Mouse (Mus musculus) spleen, postnatal 4 days (tissue): ENCODE data around the gene Bub1b.

Source experiments
- DNase-seq, 2 experiments: peaks; one replicate each; pipeline ENCODE4 v3.0.0; 2022; ENCODE audit warnings: low spot score in 2 of 2

Gene Bub1b

DNA sequence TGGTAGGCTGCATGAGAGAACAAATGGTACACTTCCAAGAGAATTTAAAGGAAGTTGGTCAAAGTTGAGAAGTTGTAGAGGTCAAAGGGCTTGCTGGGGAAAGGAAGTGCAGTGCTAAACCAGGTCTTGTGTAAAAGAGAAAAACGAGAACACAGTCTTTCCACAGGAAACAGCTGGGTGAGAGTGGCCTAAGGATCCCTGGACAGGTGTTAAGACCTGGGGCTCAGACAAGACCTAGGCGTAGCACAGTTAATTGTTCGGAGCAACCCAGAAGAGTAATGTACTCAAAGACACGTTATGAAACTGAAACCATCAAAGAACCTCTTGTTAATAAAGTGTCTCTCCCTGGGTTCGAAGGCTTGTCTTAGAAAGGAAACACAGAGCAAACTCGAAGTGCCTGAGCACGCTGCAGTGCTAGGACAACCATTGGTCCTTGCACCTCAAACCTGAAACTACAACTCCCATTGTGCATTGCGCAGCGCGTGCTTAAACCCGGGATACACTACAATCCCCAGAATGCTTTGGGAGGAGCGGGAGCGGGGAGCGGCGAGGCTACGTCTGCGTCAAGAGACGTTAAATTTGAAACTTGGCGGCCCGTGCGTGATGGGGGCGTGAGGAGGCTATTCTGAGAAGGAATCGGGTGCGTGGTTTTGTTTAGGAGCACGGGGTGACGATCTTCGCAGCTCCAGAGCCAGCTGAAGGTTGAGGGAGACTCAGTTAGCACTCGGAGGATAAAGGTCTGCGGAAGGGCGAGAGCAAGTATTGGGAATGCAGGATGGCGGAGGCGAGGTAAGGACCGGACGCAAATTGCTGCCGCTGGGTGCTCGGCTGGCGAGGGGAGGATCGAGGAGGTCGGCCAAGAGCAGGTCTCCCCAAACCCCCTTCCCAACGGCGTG, at the start of gene Bub1b:
TSS of gene Bub1b (plus strand) at position 539 of the 896 bp plus-strand sequence.
- DNase-seq = peak; percentile 90 to 93

DNA sequence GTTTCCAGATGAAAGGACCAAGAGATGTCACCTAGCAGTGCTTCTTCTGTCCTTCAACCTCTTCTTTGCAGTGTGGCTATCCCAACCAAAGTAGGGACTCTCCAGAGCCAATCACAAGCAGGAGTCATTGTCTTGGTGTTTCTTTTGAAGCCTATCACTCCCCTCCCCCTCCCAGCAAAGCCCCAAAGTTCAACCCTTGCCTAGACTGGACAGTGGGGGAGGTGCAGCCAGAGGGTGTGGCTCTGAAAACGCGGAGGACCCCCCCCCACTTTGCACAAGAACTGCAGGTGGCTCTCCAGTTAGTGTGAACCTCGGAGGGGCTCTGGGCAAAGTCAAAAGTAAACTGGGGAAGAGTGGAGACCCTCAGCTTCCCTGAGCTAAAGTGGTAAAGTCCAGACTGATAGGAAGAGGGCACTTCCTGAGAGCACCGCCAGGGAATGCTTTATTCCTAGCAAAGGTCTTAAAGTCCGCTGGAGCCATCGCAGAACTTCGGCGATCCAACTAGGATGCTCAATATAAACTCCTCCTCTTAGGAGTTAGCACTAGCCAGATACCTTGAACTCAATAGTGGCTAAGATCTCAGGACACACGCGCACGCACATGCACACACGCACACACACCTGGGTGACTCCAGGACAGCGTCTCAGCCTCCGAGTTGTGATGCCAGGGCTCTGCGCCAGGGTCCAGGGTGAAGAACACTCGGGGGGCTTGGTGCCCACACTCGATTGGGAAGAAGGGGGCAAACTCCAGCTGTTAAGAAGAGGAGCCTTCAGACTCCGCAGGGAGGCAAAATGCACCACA, 49.4 kb upstream of the Bub1b start:
- DNase-seq = no peak

DNA sequence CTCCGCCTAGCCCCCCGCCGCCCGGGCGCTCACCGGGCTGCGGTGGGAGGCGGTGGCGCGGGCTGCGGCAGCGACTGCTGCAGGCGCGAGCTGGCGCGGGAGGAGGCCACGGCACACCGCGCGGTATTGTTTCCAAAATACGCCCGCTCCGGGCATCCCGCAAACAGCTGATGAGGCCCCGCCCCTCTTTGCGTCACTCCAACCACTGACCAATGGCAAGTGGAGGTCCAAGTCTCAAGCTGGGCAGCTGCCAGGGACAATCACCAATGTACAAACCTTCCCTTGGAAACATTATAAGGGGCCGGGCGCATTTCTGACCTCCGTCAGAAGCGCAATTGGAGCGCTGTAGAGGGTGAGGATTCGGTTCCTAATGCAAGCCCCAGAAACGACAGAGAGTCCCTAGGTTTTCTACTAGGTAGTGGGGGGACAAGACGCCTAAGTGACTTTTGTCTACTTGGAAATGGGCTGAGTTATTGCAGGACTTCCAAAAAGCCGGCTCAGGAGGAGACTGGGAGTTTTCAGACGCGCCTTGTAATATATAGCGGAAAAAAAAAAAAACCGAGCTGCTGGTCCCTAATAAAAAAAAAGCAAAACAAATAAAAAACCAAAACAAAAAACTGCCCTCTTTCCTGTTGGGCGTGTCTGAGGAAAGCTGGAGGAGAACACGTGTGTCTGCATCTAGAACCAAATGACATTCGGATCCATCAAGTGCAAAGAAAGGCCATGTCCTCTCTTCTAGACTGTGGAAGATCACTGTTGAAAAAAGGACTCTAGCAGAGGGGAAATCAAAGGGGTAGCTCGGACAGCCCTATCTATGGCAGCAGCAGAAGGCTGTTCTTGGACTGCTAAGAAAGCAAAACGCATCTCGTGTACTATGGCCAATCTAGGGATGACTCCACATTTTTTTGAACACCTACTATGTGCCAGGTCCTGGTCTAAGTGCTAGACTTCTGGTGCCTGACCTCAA, 48.2 kb upstream of the Bub1b start, which contains the start of gene Bmf:
TSS of gene Bmf (minus strand) at position 181 of the 967 bp plus-strand sequence.
- DNase-seq = peak; percentile 90 to 91

DNA sequence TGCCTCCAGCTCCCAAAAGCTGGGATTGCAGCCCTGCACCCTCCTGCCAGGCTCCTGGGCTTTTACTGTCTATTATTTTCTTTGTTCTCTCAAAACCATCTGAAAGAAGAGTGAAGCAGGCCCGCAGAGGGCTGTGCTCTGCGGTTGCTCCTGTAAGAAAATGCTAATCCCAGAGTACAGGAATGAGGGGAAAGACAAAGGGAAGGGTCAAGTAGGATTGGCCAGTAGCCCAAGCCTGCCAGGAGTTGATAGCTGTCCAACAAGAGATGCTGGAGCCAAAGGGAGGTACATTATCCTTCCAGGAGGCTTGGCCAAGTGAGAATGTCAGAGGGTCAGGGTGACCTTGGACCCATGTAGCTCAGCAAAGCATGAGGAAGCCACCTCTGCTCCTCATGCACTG, 46.4 kb upstream of the Bub1b start:
- no peak for DNase-seq

DNA sequence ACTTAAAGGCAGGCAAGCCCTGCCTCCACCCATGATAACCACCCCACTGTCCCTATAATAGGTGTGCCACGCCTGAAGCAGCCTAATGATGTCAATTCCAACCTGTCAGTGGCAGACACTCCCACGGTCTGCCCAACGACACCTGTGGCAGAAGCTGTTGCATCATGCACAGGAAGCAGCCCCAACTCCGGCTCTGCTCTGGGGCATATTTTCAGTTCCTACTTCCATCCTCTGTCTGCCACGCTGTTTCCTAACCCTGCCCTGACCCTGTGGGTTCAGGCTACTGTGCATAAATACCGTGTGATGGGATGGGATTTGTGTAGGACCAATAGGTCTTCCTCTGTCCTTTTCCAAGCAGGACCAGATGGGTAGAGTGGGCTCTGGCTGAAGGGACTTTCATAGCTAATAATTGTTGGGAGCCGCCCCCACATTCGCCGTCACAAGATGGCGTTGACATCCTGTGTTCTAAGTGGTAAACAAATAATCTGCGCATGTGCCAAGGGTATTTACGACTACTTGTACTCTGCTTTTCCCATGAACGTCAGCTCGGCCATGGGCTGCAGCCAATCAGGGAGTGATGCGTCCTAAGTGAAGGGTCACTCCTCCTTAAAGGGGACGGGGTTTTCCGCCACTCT, 43.5 kb upstream of the Bub1b start:
- DNase-seq = peak; percentile 63 to 79

DNA sequence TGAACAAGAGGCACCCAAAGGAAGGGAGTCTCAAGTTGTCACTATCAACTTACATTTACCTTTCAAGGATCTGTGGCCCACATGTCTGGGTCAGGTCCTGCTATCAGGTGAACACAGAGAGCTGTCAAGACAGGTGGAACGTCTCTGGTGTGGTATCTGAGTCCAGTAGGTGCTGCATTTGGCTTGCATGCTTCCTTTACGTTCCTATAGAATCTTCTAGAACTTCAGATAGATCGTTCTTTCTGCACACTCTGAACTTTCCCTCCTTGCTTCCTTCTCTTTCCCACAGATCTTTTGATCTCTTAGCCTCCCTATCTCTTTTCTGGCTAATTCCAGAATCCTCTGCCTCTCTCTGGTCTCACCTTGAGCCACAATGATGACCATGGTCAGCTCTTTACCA, 39.6 kb upstream of the Bub1b start:
- no peak for DNase-seq

DNA sequence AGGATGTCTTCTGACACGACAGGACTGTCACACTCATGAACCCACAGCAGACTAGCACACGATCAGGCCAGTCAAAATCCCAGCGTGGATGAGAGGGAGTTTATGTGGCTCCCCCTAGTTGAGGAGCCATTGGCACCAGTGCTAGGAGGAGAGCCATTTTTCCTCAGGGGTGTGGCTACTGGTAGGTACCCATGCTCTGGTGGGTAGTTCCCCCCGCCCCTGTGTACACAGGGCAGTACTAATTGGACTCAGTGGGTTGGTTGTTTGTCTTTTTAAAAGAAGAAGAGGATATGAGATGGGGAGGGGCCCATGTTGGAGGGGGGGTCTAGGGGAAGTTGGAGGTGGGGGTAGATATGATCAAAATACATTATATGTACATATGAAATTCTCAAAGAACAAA, 36.0 kb upstream of the Bub1b start:
- DNase-seq = no peak

DNA sequence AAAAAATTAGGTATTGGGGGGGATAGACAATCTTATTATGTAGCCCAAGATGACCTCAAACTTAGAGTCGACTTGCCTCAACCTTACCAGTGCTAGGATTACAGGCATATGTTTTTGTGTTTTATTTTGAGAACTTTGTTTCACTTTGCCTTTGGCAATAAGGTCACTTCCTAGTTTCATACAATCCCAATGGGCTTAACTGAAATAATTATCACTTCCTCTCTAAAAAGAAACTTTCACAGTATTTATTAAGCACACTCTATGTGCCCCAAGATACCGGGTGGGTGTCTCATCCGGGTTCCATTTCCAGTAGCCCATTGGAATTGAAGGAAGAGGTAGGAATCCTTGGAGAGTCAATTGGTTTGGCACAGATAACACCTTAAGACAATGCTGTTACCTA, 35.6 kb upstream of the Bub1b start:
- DNase-seq = no peak

DNA sequence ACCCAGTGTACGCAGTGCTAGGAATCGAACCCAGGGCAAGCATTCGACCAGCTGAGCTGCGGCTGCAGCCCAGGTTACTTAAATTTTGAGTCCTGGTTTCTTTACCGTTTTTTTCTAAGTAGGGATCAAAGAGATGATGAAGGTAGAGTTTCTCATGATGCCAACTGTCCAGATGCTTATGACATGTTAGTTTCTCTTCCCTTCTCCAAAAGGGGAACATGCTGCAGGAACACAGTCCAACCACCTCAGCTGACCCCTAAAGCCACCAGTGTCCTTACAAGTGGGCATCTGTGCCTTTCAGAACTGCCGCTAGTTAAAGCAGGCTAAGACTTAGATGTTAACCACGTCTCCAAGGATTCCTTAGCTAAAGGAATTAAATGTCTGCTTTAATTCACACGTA, 30.8 kb upstream of the Bub1b start:
- no peak for DNase-seq

DNA sequence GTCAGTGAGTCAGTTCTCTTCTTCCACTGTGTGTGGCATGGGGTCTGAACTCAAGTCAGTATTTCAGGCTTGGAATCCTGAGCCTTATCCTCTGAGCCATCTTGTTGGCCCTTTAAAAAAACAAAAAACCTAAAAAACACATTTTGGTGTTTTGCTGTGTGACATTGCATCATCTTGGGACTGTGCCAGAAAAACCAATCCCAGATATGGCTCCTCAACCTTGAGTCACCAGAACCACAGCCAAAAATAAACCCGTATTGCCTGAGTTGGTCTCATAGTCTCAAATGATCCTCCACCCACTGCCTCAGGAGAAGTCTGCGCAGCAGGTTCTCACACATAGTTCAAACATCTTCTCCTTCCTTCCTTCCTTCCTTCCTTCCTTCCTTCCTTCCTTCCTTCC, 27.1 kb upstream of the Bub1b start:
- no peak for DNase-seq

DNA sequence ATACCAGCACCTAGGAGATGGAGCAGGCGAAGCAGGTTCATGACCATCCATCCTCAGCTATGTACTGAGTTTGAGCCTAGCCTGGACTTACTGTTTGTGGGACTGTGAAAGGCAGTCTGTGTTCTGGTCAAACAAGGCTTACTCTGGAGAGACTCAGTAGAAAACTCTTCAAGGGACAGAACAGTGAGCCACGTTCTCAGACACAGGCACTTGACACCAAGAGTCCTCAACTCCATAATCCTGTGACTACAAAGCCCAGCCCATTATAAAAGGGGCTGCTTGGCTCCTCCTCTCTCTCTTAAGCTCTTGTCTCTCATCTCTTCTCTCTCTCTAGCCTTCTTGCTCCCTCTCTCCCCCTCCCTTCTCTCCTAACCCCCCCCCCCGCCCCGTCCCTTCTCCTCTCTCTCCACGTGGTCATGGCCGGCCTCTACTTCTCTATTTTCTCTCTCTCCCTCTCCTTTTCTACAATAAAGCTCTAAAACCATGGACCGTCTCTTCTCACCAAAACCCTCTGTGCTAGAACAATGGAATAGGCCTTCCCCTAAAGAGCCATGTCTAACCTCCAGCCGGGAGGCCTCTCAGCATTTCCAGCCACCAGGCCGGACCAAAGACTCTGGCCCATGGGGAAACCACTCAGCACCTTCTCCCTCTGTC, 25.7 kb upstream of the Bub1b start:
- DNase-seq = no peak

DNA sequence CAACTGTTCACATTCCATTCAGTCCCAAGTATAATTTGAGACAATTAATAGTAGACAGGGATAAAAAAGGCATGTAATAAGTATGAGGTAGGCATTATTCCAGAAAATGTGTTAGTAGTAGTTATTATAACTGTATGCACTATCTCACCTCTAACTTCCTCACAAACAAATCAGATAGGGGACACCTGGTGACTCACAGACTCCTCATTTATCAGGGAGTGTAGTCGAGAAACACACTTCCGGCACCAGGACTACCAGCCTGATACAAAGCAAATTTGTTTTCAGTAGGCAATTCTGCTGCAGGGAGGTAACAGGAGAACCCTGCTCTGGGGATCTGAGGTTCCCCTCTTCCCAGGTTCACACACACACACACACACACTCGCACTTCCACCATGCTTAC, 24.9 kb upstream of the Bub1b start:
- DNase-seq = no peak

DNA sequence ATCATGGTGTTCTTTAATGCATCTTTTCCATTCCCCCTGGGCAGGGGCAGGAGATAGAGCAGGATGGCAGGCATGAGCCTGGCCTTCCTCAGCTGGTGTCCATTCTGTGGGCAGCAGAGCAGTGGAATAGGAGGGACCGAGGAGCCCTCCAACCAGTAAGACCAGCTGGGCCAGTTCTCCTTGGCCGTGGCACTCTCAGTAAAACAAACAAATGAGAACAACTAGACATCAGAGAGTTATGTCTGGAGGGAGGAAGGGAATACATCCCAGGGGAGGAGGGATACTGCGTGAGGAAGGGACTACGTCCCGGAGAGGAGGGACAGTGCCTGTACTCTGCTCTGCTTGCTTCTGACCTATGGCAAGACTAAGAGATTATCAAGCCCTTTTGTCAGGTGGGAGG, 12.0 kb upstream of the Bub1b start:
- DNase-seq = no peak

DNA sequence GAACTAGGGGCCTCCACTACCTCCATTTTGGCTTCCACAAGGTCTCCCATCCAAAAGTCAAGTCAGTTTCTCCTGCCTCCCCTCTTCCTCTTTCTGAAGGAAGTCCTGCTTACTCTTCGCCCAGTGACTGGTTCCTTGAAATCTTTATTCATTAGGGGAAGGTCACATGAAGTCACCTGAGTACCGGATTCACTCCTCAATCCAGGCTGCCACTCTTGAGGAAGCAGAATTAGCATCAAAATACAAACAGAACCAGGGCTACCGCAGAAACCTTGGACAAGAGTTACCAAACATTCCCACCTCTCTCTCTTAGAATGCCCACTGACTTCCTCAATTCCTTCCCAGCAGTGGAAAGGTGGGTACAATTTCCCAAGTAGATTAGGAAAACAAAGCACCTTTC, 10.3 kb upstream of the Bub1b start:
- DNase-seq = no peak

DNA sequence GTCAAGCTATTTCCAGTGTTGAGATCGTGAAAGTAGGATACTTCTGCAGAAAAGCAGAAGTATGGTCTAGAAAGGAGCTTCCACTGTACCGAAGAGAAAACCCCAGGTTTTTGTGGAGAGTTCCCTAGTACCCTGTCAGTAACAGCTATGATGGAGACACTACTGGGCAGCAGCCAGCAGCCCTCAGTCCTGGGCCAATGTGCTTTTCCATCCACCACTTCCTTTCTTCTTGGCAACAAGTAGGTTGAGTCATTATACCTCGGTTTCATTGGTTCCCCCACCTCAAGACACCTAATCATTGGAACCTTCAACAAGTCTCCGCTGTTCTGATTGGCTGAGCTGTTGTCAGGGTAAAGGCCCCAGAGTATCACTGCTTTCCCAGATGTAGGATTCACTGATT, 6.9 kb upstream of the Bub1b start:
- DNase-seq = no peak

DNA sequence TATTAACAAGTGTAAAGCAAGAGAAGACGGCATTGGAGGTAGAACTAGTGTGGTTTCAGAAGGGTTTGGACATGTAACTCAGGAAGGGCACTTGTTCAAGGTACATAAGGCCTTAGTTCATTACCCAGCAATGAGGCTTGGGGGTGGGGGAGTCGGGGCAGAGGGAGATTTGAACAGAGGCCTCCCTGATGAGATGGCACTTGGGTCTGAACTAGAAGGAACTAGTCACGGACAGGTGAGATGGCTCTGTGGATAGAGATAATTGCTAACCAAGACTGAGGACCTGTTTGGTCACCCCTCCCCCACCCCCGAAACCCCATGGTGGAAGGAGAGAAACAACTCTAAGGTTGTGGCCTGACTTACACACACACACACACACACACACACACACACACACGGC, 1.1 kb downstream of the Bub1b start:
- DNase-seq = no peak

DNA sequence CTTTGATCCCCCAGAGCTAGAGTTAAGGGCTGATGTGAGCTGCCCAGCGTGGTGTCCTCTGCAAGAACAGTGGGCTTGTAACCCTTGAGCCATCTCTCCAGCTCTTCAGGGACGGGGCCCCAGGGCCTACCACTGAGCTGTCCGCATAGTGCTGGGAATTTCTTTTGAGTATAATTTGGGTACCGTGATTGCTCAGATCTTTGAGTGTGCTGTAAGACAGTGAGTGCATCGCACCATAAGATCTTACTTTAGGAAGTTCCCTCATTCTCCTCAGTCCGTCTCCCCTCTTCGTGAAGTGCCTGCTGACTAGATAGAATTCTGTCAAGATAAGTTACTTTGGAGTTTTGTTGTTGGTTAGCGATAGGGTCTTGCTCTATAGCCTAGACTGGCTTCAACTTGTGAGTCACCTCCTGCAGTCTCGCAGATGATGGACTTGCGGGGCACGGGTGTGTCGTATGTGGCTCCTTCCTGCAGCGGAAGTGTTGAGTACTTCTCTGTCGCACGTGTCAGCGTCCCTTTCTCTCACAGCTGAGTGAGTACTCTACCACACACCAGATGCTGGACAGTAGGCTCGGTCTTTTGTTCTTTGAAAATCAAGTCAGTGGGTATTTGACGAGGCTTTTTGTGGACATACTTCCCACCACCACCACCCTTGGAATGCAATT, 3.7 kb downstream of the Bub1b start:
- DNase-seq = no peak

DNA sequence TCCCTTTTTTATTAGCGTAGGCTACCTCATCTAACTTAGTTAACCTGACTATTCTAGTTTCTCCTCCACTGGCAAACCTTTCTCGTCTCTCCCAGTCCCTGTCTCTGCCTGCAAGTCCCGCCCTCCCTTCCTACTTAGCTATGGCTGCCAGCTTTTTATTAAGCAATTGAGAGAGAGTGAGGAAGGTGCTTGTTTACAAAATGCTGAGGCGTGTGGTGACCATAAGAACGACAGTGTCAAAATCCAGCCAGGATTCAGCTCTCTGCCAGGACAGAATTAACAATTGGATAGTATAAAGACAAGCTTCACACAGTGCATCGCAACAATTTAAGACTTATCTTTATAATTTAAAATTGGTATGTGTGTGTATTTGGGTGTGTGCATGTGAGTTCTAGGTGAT, 6.1 kb downstream of the Bub1b start:
- DNase-seq = no peak

DNA sequence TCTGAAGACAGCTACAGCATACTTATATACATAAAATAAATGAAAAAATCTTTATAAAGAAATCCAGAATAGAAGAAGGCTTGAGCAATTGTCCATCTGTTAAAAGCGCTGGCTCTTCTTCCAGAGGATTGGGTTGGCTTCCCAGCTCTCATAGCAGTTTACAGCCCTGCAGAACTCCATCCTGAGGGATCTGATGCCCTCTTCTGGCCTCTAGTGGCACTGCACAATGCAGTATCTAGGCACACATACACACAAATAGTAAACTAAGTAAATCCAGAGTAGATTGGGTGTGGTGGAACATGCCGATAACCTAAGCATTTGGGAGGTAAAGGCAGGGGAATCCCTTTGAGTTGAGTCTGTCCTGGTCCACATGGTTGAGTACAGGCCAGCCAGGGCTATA, 8.0 kb downstream of the Bub1b start:
- peak; percentile 55 to 77 for DNase-seq

DNA sequence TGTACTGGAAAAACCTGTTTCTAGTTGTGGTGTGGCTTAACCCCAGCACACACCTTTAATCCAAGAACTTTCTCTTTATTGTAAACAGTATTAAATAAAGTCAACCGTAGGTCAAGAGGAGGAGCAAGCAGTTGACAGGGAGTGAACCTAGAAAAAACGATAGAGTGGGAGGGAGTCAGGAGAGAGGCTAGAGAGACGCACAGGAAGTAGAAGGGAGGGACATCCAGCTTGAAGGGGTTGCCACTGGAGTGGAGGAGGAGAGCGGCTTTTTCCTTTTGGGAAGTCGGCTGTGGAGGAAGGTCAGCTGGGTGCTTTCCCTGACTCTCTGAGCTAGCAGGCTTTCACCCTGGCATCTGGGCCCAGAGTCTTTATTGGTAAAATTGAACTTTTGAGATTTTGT, 9.0 kb downstream of the Bub1b start:
- no peak for DNase-seq
